Mouse (Mus musculus) lung, postnatal 4 days (tissue): ENCODE measurements around the gene Tmem207.
"Not testable (repeated sequence)": the region's sequence is repeated elsewhere in the genome, so short reads cannot be mapped to it uniquely, and the experiment has no call there.

ENCODE experiments used
- DNase-seq, 2 experiments: peaks; one replicate each; pipeline ENCODE4 v3.0.0; 2021

The Tmem207 gene

GRCm38 (mm10) chr16:26526669-26527068, at the start of gene Tmem207:
Gene Tmem207 (minus strand): TSS chr16:26526769.
- no peak for DNase-seq

- no peak for DNase-seq
Observed at GRCm38 (mm10) chr16:26574173-26574572, 47.6 kb upstream of the Tmem207 start.

- DNase-seq = no peak
Observed at GRCm38 (mm10) chr16:26571836-26572235, 45.3 kb upstream of the Tmem207 start.

GRCm38 (mm10) chr16:26569387-26569978, 42.9 kb upstream of the Tmem207 start:
- DNase-seq = no peak

GRCm38 (mm10) chr16:26562771-26563170, 36.2 kb upstream of the Tmem207 start:
- DNase-seq = no peak

- no peak for DNase-seq
Observed at GRCm38 (mm10) chr16:26561743-26562142, 35.2 kb upstream of the Tmem207 start.

- DNase-seq = no peak
Observed at GRCm38 (mm10) chr16:26558797-26559196, 32.2 kb upstream of the Tmem207 start.

GRCm38 (mm10) chr16:26552234-26552633, 25.7 kb upstream of the Tmem207 start:
- no peak for DNase-seq

- DNase-seq = no peak
Observed at GRCm38 (mm10) chr16:26549221-26549620, 22.7 kb upstream of the Tmem207 start.

GRCm38 (mm10) chr16:26546879-26547206, 20.3 kb upstream of the Tmem207 start:
- no peak for DNase-seq

GRCm38 (mm10) chr16:26546170-26546878, 19.8 kb upstream of the Tmem207 start:
- DNase-seq = no peak

GRCm38 (mm10) chr16:26532287-26532686, 5.7 kb upstream of the Tmem207 start:
- no peak for DNase-seq

- no peak for DNase-seq
Observed at GRCm38 (mm10) chr16:26530451-26530850, 3.9 kb upstream of the Tmem207 start.

- DNase-seq = peak; percentile 20 to 30
Observed at GRCm38 (mm10) chr16:26527931-26528666, 1.5 kb upstream of the Tmem207 start.

- DNase-seq = no peak
Observed at GRCm38 (mm10) chr16:26525832-26526231, 737 bp downstream of the Tmem207 start.

- peak in 1 of 2 experiments; percentile 12 for DNase-seq
Observed at GRCm38 (mm10) chr16:26519596-26519995, 7.0 kb downstream of the Tmem207 start.

- no peak for DNase-seq
Observed at GRCm38 (mm10) chr16:26504961-26505360, 21.6 kb downstream of the Tmem207 start.

GRCm38 (mm10) chr16:26500738-26501137, 25.8 kb downstream of the Tmem207 start:
- DNase-seq = no peak

GRCm38 (mm10) chr16:26499705-26500104, 26.9 kb downstream of the Tmem207 start:
- not testable (repeated sequence) for DNase-seq

GRCm38 (mm10) chr16:26495721-26496120, 30.8 kb downstream of the Tmem207 start:
- DNase-seq = peak in 1 of 2 experiments; percentile 20

- no peak for DNase-seq
Observed at GRCm38 (mm10) chr16:26471254-26471653, 55.3 kb downstream of the Tmem207 start.

GRCm38 (mm10) chr16:26466535-26466934, 60.0 kb downstream of the Tmem207 start:
- no peak for DNase-seq

GRCm38 (mm10) chr16:26462835-26463234, 63.7 kb downstream of the Tmem207 start, which contains the start of gene Cldn16:
Gene Cldn16 (plus strand): TSS chr16:26463135.
- DNase-seq = no peak

- DNase-seq = no peak
Observed at GRCm38 (mm10) chr16:26456182-26456581, 70.4 kb downstream of the Tmem207 start.
